Mouse (Mus musculus): ENCODE data around the gene Rusc1. TPM values are rescaled to one million over a fixed set of nuclear protein-coding genes. Genes with fewer than 3 reads are reported as not detected.
A peak's percentile ranks its signal among the peaks of the same experiment; 100 is the strongest.

Gene Rusc1
- polyA plus RNA-seq (2011; ENCODE audit: insufficient read depth, insufficient read length, low replicate concordance, missing spikeins), result 14.5 and 17.1 TPM in 2 replicates

GRCm38 (mm10) chr3:89093175-89093574 is at the start of gene Rusc1:
TSS of gene Rusc1 (minus strand) at chr3:89093311.
- Histone ChIP-seq H3K4me1 (ENCODE audit: control insufficient read depth, insufficient read depth, low read length) (no peaks in the 10 kb centered on the region; the same call in 1 of the 2 replicates), H3K27ac (ENCODE audit: control insufficient read depth, insufficient read depth, low read depth, low read length, poor library complexity) (no peak within 1 kb of the TSS; the same call in 1 of the 2 replicates), H3K4me3 (replicated peaks; ENCODE audit: control insufficient read depth, low read depth, low read length) (no peak within 1 kb of the TSS)
- 14% methylated on average over 18 of the region's 18 CpGs for WGBS
- no peak for TF ChIP-seq CTCF (IDR thresholded peaks at IDR 0.05; ENCODE audit: control insufficient read depth, insufficient read depth, low read length)
- TF ChIP-seq POLR2A (IDR thresholded peaks at IDR 0.05; ENCODE audit: borderline replicate concordance, control insufficient read depth, low read depth, low read length), result no peak

DNA sequence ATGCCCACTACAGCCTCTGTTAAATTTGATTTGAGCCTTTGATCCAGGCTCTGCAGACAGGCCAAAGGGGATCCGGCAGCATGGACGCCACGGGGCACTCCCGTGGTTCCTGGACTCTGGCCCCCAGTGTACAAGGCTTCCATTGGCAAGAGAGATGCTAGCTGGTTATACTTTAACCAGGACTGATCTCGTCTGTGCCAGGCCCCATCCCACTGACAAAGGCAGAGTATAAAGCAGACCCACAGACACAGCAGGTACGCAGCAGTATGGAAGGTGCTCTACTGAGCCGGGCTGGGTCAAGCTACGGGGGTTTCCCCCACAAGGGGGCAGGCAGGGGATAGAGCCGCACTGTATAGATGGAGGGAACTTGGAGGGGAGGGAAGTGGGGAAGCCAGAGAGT is 43.3 kb upstream of the Rusc1 start:
- no peaks in the 10 kb centered on the region for H3K4me1 ChIP-seq (ENCODE audit: control insufficient read depth, insufficient read depth, low read length)
- TF ChIP-seq POLR2A (IDR thresholded peaks at IDR 0.05; ENCODE audit: borderline replicate concordance, control insufficient read depth, low read depth, low read length) (no peak), CTCF (IDR thresholded peaks at IDR 0.05; ENCODE audit: control insufficient read depth, insufficient read depth, low read length) (peak; percentile 18; the same call in 1 of the 2 replicates)
- H3K4me3 ChIP-seq (replicated peaks; ENCODE audit: control insufficient read depth, low read depth, low read length), result peak overlapping the region; percentile 49
- peak overlapping the region; percentile 32; the same call in 1 of the 2 replicates for H3K27ac ChIP-seq (ENCODE audit: control insufficient read depth, insufficient read depth, low read depth, low read length, poor library complexity)
- WGBS, result 30% methylated on average over 9 of the region's 9 CpGs

GRCm38 (mm10) chr3:89135958-89136357 is 42.8 kb upstream of the Rusc1 start, which contains the start of gene Pklr:
TSS of gene Pklr (plus strand) at chr3:89136142.
- TF ChIP-seq CTCF (IDR thresholded peaks at IDR 0.05; ENCODE audit: control insufficient read depth, insufficient read depth, low read length) (no peak), POLR2A (IDR thresholded peaks at IDR 0.05; ENCODE audit: borderline replicate concordance, control insufficient read depth, low read depth, low read length) (no peak)
- WGBS, result 46% methylated on average over 3 of the region's 3 CpGs
- H3K4me1 ChIP-seq (ENCODE audit: control insufficient read depth, insufficient read depth, low read length), result no peaks in the 10 kb centered on the region
- peak within 1 kb of the TSS; percentile 32; the same call in 1 of the 2 replicates for H3K27ac ChIP-seq (ENCODE audit: control insufficient read depth, insufficient read depth, low read depth, low read length, poor library complexity)
- H3K4me3 ChIP-seq (replicated peaks; ENCODE audit: control insufficient read depth, low read depth, low read length), result peak within 1 kb of the TSS; percentile 52

GRCm38 (mm10) chr3:89133752-89134151 is 40.6 kb upstream of the Rusc1 start:
- Histone ChIP-seq H3K4me3 (replicated peaks; ENCODE audit: control insufficient read depth, low read depth, low read length) (no peak overlapping the region), H3K4me1 (ENCODE audit: control insufficient read depth, insufficient read depth, low read length) (no peaks in the 10 kb centered on the region), H3K27ac (ENCODE audit: control insufficient read depth, insufficient read depth, low read depth, low read length, poor library complexity) (no peak overlapping the region)
- 65% methylated on average over 1 of the region's 1 CpGs for WGBS
- TF ChIP-seq CTCF (IDR thresholded peaks at IDR 0.05; ENCODE audit: control insufficient read depth, insufficient read depth, low read length) (no peak), POLR2A (IDR thresholded peaks at IDR 0.05; ENCODE audit: borderline replicate concordance, control insufficient read depth, low read depth, low read length) (no peak)

DNA sequence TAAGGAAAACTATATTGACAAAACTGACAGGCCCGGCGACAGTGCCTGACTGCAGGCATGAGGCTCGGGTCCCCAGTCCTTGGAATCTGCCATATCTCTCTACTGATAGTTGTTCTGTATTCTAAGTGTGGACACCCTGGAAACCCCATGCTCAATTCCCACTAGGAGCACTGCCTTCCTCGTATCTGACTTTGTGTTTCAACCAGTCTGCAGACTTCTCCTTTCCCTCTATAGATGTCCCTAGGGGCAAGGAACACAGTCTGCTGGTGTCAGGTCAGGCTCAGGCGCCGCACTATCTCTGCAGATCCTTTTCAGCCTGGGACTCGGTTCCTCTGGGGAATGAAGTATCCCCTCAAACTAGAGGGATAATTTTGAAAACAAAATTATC is 39.9 kb upstream of the Rusc1 start:
- TF ChIP-seq POLR2A (IDR thresholded peaks at IDR 0.05; ENCODE audit: borderline replicate concordance, control insufficient read depth, low read depth, low read length) (no peak), CTCF (IDR thresholded peaks at IDR 0.05; ENCODE audit: control insufficient read depth, insufficient read depth, low read length) (no peak)
- H3K4me3 ChIP-seq (replicated peaks; ENCODE audit: control insufficient read depth, low read depth, low read length), result no peak overlapping the region
- no peak overlapping the region for H3K27ac ChIP-seq (ENCODE audit: control insufficient read depth, insufficient read depth, low read depth, low read length, poor library complexity)
- 75% methylated on average over 7 of the region's 7 CpGs for WGBS
- H3K4me1 ChIP-seq (ENCODE audit: control insufficient read depth, insufficient read depth, low read length), result no peaks in the 10 kb centered on the region

- no peaks in the 10 kb centered on the region for H3K4me1 ChIP-seq (ENCODE audit: control insufficient read depth, insufficient read depth, low read length)
- TF ChIP-seq CTCF (IDR thresholded peaks at IDR 0.05; ENCODE audit: control insufficient read depth, insufficient read depth, low read length) (peak; percentile 28; the same call in 1 of the 2 replicates), POLR2A (IDR thresholded peaks at IDR 0.05; ENCODE audit: borderline replicate concordance, control insufficient read depth, low read depth, low read length) (no peak)
- H3K4me3 ChIP-seq (replicated peaks; ENCODE audit: control insufficient read depth, low read depth, low read length), result no peak overlapping the region
- H3K27ac ChIP-seq (ENCODE audit: control insufficient read depth, insufficient read depth, low read depth, low read length, poor library complexity), result no peak overlapping the region; the same call in 1 of the 2 replicates
- WGBS, result 16% methylated on average over 30 of the region's 30 CpGs
Observed at GRCm38 (mm10) chr3:89132285-89133062, 39.4 kb upstream of the Rusc1 start.

GRCm38 (mm10) chr3:89131816-89132215 is 38.7 kb upstream of the Rusc1 start:
- Histone ChIP-seq H3K4me3 (replicated peaks; ENCODE audit: control insufficient read depth, low read depth, low read length) (no peak overlapping the region), H3K4me1 (ENCODE audit: control insufficient read depth, insufficient read depth, low read length) (no peaks in the 10 kb centered on the region)
- WGBS, result 49% methylated on average over 4 of the region's 4 CpGs

DNA sequence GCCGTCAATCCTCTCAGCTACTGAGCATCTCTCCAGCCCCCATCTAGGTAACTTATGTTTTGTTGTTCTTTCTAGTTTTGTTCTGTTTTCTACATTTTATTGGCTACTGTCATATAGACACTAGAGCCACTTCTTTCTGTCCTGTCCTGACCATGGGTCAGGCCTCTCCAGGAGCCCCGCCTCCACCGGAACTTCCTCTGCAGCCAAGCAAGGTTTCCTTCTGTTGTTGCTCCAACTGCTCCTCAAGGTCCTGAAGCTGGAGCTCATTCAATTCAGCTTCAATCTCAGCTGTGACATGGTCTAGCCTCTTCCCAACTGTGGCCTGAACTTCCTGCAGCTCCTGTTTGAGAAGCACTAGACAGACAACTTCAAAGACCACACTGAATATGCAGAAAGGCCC is 36.8 kb upstream of the Rusc1 start:
- 79% methylated on average over 3 of the region's 3 CpGs for WGBS
- H3K4me3 ChIP-seq (replicated peaks; ENCODE audit: control insufficient read depth, low read depth, low read length), result no peak overlapping the region
- H3K4me1 ChIP-seq (ENCODE audit: control insufficient read depth, insufficient read depth, low read length), result no peaks in the 10 kb centered on the region
- TF ChIP-seq POLR2A (IDR thresholded peaks at IDR 0.05; ENCODE audit: borderline replicate concordance, control insufficient read depth, low read depth, low read length), result no peak
- TF ChIP-seq CTCF (IDR thresholded peaks at IDR 0.05; ENCODE audit: control insufficient read depth, insufficient read depth, low read length), result no peak
- H3K27ac ChIP-seq (ENCODE audit: control insufficient read depth, insufficient read depth, low read depth, low read length, poor library complexity), result no peak overlapping the region

More at GRCm38 (mm10) chr3:89131816-89132215, 38.7 kb upstream of the Rusc1 start:
- no peak for TF ChIP-seq CTCF (IDR thresholded peaks at IDR 0.05; ENCODE audit: control insufficient read depth, insufficient read depth, low read length)
- no peak overlapping the region for H3K27ac ChIP-seq (ENCODE audit: control insufficient read depth, insufficient read depth, low read depth, low read length, poor library complexity)

Measured in bone marrow, adult 2 months (tissue).